Mouse (Mus musculus): Measurements from ENCODE around the gene Macf1.
"Not testable (repeated sequence)": the region's sequence is repeated elsewhere in the genome, so short reads cannot be mapped to it uniquely, and the experiment has no call there.

The Macf1 gene

GRCm38 (mm10) chr4:123633874-123634273, 50.3 kb downstream of the Macf1 start:
- DNase-seq (ENCODE audit: low spot score): no peak

- DNase-seq (ENCODE audit: low spot score): no peak
These were observed 50.8 kb downstream of the Macf1 start for GRCm38 (mm10) chr4:123633370-123633769.

- DNase-seq (ENCODE audit: low spot score): not testable (repeated sequence)
These were observed 52.0 kb downstream of the Macf1 start for GRCm38 (mm10) chr4:123632116-123632515.

GRCm38 (mm10) chr4:123631654-123632053, 52.5 kb downstream of the Macf1 start:
- no peak for DNase-seq (ENCODE audit: low spot score)

- no peak for DNase-seq (ENCODE audit: low spot score)
These were observed 56.5 kb downstream of the Macf1 start for GRCm38 (mm10) chr4:123627683-123628082.

- DNase-seq (ENCODE audit: low spot score): no peak
These were observed 58.7 kb downstream of the Macf1 start for GRCm38 (mm10) chr4:123625332-123626072.

- no peak for DNase-seq (ENCODE audit: low spot score)
These were observed 59.7 kb downstream of the Macf1 start for GRCm38 (mm10) chr4:123624438-123624837.

- no peak for DNase-seq (ENCODE audit: low spot score)
These were observed 60.4 kb downstream of the Macf1 start for GRCm38 (mm10) chr4:123623742-123624151.

GRCm38 (mm10) chr4:123621732-123622131, 62.4 kb downstream of the Macf1 start:
- no peak for DNase-seq (ENCODE audit: low spot score)

GRCm38 (mm10) chr4:123617727-123618389, 66.3 kb downstream of the Macf1 start:
- no peak for DNase-seq (ENCODE audit: low spot score)

GRCm38 (mm10) chr4:123616971-123617370, 67.2 kb downstream of the Macf1 start:
- DNase-seq (ENCODE audit: low spot score): no peak

GRCm38 (mm10) chr4:123616501-123616900, 67.7 kb downstream of the Macf1 start:
- no peak for DNase-seq (ENCODE audit: low spot score)

- no peak for DNase-seq (ENCODE audit: low spot score)
These were observed 70.7 kb downstream of the Macf1 start for GRCm38 (mm10) chr4:123613309-123613947.

- no peak for DNase-seq (ENCODE audit: low spot score)
These were observed 72.2 kb downstream of the Macf1 start for GRCm38 (mm10) chr4:123611940-123612339.

GRCm38 (mm10) chr4:123611241-123611640, 72.9 kb downstream of the Macf1 start:
- no peak for DNase-seq (ENCODE audit: low spot score)

GRCm38 (mm10) chr4:123607174-123607573, 77.0 kb downstream of the Macf1 start:
- no peak for DNase-seq (ENCODE audit: low spot score)

- no peak for DNase-seq (ENCODE audit: low spot score)
These were observed 78.2 kb downstream of the Macf1 start for GRCm38 (mm10) chr4:123605948-123606347.

- DNase-seq (ENCODE audit: low spot score): no peak
These were observed 78.9 kb downstream of the Macf1 start for GRCm38 (mm10) chr4:123605309-123605708.

GRCm38 (mm10) chr4:123602700-123603261, 81.4 kb downstream of the Macf1 start:
- no peak for DNase-seq (ENCODE audit: low spot score)

GRCm38 (mm10) chr4:123601036-123601435, 83.1 kb downstream of the Macf1 start:
- no peak for DNase-seq (ENCODE audit: low spot score)

GRCm38 (mm10) chr4:123598519-123599228, 85.5 kb downstream of the Macf1 start:
- no peak for DNase-seq (ENCODE audit: low spot score)

GRCm38 (mm10) chr4:123594381-123594806, 89.8 kb downstream of the Macf1 start:
- DNase-seq (ENCODE audit: low spot score): no peak

Data from spleen, adult 12 weeks (tissue).